Mouse (Mus musculus) right cerebral cortex, postnatal 36 days (tissue): Measurements from ENCODE around the gene Hydin.
A peak's percentile ranks its signal among the peaks of the same experiment; 100 is the strongest.
"Not testable (repeated sequence)": the region's sequence is repeated elsewhere in the genome, so short reads cannot be mapped to it uniquely, and the experiment has no call there.

Experiments
- DNase-seq, 2 experiments: peaks; one replicate each; pipeline ENCODE4 v3.0.0; 2022; ENCODE audit warnings: low spot score in 2 of 2, mixed read lengths in 1 of 2

The Hydin gene

DNA sequence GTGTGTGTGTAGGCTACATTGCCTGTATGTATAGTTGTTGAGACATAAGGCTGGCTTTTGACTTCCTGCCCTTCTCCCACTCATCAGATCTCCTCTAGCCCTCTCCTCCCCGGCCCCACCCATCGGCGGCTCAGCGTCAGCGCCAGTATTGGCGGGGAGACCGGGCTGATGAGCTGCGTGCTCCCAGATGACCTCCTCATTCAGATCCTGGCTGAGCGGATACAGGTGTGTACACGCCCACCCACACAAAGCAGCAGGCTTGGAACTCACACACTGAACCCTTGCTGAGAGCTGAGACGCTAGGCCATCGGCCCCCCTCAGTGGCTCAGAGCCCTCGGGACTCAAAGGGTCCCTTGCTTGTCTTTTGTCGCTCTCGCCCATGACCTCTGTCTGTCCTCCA lies 256.2 kb downstream of the Hydin start:
- no peak for DNase-seq

DNA sequence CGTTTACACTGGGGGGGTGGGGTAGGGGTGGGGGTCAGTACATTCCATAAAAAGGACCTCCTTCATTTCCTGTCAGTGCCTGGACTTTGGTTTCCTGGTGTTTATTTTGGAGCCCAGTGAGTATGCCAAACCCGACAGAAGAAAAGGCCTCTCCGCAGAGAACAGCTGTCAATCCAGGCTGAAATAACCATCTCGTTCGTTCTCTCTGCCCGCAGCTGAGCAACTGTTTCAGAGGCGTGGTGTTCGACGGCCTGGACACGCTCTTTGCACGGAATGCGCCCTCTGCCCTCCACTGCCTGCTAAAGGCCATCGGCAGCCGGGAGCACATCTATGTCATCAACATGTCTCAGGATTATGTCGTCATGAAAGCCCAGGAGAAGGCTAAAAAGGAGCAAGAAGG lies 258.5 kb downstream of the Hydin start:
- DNase-seq, result no peak

DNA sequence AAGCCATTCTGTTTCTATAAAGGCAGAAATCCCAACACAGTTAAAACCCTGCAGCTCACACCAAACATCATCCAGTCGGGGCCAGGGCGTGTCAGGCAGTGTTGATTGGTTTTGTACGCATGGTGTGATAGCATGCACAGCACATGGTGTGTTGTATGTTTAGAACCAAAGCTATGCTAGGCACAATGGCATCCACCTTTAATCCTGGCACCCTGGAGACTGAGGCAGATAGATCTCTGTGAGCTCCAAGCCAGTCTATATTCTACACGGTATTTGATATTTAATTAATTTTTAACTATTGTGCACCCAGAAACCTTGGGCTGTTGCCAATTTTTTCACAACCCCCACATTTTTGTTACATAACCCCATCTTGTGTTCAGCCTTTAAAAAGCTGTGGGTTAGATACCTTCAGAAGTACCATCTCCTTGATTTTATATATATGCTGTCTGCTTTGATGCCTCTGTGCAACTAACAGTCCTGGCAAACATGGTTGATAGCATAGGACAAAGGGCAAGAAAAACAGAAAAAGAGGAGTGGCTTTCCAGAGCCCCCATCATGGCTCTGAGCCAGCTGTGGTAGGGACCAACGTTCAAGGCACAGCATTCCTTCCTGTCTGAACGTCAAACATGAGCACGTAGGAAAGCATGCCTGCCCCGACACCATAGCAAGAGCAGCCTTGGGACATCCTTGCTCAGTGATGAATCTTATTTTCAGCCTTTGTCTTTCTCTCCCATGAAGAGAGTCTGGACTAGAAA lies 263.4 kb downstream of the Hydin start:
- no peak for DNase-seq

DNA sequence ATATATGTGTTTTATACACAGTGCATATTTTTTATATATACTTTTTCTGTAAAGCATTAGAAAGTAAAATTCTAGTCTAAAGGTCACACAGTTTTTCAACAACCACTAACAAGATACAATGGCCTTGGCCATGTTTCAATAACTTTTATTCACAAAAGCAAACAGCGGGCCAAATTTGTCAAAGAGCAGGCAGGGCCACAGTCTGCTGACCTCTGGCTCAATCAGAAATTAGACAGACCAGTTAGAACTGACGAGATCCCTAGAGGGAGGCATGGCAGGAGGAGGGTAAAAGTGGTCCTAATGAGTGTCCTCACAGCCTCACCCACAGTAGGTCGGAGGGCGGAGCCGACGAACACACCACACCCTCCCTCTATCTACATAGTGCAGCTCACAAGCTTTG lies 267.0 kb downstream of the Hydin start:
- DNase-seq, result no peak

DNA sequence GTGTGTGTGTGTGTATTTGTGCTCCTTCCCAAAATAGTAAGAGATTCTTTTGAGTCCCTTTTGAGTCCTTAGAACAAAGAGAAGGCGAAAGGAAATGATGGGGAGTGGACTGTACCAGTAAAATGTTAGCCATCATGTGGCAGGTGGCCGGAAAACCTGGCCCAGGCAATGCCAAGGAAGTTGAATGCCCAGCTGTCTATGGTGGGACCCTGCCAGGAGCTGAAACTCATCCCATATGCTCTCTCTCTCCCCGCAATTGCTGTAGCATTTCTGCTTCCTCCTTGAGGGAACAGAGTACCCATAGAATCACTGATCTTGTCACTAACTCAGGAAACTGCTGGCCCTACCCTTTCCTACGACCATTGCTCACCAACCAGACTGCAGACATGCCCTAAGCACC lies 271.1 kb downstream of the Hydin start:
- no peak for DNase-seq

DNA sequence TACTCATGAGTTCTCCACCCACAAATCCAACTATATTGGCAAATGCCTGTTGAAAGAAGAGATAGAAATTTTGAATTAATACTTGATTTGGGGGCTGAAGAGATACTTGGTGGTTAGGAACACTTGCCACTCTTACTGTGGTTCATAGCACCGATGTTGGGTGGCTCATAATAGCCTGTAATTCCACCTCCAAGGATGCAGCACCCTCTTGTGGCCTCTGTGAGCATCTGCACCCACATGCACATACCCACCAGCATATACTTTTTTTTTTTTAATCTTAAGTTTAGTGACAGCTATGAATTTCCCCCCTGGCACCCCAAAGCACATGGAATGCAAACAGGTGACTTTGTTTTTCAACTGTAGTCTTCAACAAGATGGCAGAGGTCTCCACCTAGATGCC lies 283.6 kb downstream of the Hydin start:
- DNase-seq, result no peak

DNA sequence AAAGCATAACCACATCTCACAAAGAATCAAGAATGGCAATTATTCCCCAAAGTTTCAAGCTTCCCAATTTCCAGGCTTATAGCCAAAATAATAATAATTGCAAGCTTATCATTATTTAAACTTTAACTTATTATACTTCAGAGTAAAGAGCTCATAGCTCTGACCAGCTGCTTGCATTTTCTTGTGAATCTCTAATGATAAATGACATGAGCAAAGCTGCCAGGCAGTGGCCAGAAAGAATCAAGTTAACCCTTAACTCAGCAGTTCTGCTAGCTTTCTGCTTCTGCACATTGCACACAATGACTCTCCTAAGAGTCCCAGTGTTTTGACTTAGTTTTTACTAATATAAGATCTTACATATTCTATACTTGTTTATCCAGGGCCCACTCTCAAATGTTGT lies 285.3 kb downstream of the Hydin start:
- DNase-seq, result not testable (repeated sequence)

DNA sequence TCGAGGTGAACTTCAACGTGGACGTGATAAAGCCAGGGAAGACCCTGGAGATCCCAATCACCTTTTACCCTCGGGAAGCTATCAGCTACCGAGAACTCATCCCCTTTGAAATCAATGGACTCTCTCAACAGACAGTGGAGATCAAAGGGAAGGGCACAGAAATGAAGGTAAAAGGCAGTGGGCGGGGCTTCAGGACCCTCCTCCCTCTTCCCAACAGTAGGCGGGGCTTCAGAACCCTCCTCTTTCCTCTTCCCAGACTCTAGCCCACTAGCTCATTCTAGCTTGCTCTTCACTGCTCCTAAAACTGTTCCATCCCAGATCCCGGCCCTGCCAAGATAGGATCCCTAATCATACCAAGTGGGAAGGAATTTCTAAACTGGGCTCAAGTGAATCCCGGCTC lies 325.9 kb downstream of the Hydin start:
- no peak for DNase-seq

DNA sequence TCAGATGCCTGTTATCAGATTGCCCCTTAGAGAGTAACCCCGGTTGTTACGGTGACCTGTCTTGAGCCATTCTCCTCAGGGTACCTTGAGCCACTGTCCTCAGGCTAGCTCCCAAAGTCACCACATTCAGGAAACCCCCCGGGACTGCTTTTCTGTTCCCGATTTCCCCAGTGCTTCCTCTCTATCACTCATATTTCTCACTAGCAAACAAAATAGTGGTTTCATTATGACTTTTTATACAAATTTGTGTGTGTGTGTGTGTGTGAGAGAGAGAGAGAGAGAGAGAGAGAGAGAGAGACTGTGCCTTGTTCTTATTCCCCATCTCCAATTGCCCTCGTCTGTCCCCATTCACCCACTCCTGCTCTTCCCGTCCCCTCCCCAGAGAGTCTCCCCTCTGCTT lies 327.4 kb downstream of the Hydin start:
- DNase-seq, result no peak

DNA sequence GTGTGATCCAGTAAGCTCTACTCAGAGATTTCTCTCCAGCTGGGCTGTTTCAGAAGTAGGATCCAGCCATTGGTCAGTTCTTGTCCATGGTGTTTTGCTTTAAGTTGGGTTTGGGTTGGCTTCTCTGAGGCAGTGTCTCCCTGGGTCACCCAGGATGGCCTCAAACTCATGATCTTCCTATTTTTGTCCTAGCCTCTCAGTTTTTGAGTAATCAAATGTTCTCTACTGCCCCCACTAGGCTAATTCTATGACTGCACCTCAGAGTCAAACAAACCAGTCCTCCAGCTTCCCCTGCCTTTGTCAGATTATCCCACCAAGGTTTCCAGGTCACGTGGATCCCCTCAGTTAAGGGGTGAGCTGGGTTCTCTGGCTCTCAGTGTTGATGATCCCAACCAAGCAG lies 337.8 kb downstream of the Hydin start:
- no peak for DNase-seq

DNA sequence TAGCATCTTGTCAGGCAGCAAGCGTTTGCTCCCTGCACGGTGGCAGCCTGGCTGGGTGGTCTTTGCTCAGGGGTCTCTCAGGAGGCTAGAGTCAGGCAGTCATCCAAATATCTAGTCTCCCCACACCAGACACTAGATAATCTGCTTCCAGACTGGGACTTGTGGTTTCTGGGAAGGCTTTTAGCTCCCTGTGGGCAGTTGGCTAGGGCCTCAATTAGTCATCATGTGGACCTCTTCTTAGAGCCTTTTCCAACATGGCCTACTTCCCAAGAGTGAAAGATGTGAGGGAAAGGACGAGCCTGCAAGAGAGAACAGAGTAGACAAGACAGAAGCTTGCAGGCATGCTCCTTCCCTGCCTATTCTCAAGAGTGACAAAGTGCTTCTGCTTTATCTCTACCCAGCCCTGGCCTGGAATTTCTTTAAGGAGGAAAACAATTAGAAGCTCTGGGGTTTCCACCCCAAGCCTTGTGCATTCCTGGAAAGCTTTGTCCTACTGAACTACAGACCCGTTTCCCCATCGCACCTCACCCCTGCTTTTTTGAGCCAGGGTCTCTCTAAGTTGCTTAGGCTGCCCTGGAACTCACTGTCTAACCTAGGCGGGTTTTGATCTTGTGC lies 338.7 kb downstream of the Hydin start:
- DNase-seq, result no peak

DNA sequence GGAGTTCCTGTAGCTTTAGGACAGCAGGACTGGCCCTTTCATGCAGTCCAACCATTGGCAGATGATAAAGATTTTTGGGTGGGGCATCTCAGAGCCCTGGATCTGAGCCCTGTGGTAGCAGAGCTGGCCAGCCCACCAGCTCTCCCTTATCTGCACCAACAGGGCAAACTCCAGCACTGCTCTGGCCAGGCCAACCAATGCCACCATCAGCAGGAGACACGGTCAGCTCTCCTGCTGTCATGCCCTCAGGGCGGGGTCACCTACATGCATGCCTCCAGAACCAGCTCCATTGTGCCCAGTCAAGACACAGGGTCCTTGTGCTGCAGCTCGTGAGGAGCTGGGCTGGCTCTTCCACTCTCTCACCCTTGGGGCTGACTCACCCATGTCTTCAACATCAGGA lies 349.0 kb downstream of the Hydin start:
- DNase-seq, result no peak

DNA sequence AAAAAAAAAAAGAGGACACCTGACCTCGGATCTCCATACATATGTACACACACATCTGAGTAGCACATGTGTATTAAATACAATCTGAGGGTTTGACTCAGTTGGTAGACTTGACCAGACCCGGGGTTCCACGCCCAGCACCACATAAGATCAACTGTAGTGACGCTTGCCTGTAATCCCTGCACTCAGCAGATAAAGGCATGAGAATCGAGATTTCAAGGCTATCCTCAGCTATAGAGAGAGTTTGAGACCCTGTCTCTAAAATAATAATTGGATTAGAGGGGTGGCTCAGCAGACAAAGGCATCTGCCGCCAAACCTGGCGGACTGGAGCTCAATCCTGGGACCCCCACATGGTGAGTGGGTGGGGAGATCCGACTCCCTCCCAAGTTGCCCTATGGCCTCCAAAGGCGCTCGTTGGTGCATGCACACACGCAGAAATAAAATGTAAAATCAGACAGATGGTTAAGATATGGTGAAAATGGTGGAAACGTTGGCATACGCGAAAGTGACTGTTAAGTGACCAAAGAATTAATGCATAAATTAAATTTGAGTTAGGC lies 351.1 kb downstream of the Hydin start:
- DNase-seq, result no peak

DNA sequence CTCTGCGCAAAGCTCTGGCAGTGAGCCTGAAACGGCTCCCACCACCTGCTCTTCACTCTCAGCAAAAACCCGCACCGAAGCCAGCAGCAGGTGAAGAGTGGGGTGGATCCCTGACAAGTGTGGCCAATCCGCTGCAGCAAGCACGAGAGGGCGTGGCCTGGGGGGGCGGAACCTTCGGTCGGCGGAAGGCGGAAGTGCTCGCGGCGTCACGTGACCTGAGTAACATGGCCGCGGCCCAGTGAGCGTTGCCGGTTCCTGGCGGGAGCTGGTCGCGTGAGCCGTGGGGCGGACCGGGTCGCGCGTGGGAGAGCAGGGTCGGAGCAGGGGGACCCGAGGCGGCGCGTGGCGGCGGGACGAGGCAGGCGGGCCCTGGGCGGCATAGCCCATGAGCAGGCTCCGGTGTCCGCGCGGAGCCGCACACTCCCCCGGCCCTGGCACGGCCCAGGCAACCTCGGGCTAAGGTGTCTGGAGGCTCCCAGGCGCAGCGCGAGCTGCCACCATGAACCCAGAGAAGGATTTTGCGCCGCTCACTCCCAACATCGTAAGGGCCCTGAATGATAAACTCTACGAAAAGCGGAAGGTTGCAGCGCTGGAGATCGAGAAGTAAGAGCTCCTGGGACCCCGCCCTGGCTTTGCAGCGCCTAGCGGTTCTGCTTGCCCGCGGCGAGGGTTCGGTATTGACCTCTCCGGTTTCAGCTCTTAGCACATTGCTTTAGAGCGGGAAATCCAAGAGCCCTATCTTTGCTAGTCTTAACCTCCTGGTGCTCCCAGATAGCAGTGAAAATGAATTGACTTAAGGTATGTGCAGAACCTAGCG lies 351.8 kb downstream of the Hydin start, which contains the start of gene Vac14:
Gene Vac14 (plus strand): TSS at position 195 of the 817 bp plus-strand sequence.
- DNase-seq, result peak; percentile 96

DNA sequence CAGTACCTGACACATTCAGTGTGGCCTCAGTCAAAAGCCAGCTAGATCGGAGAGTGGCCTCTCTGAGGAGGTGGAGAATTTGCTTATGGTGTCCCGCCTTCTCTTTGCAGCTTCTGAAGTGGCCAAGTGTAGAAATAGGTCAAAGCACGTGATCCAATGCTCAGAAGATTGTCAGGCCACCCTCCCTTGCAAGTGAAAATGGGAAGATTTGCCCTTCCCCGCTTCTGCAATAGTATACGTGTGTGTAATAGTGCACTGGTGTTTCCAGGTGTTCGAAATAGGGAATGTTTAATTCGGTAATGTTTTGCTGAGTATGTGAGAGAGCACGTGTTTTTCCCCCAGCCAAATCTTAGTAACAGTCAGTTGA lies 352.4 kb downstream of the Hydin start:
- DNase-seq, result no peak

DNA sequence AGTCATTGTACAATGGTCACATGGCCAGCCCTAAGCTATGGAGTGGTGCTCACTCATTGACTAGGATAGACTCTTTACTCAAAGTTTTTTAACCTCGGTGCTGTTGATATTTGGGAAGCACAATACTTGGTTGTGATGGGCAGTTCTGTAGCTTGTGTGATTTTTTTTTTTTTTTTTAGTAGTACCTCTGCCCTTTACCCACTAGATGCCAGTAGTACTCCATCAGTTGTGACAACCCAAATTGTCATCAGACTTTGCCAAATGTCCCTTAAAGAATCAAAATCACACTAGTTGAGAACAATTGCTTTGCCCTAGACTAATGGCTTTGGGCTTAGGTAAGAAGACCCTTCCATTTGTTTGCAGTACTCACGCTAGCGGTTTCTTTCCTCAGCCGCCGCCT lies 353.1 kb downstream of the Hydin start:
- no peak for DNase-seq

DNA sequence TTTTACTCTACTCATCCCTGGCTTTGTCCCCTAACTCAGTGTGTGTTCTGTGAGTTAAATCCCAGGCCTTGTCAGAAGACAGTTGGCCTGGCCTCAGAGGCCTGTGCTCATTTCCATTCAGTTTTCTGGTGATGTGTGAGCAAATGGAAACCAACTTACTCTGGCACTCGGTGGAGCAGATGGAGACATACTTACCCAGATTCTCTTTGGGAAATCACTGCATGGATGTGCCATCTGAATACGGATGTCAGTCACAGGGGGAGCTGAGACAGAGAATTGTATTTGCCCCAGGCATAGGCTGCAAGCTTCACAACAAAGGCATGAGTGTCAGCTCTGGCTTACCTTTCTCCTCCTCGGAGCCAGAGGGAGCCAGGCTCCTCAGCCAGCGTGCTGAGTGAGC lies 359.7 kb downstream of the Hydin start:
- DNase-seq, result no peak

DNA sequence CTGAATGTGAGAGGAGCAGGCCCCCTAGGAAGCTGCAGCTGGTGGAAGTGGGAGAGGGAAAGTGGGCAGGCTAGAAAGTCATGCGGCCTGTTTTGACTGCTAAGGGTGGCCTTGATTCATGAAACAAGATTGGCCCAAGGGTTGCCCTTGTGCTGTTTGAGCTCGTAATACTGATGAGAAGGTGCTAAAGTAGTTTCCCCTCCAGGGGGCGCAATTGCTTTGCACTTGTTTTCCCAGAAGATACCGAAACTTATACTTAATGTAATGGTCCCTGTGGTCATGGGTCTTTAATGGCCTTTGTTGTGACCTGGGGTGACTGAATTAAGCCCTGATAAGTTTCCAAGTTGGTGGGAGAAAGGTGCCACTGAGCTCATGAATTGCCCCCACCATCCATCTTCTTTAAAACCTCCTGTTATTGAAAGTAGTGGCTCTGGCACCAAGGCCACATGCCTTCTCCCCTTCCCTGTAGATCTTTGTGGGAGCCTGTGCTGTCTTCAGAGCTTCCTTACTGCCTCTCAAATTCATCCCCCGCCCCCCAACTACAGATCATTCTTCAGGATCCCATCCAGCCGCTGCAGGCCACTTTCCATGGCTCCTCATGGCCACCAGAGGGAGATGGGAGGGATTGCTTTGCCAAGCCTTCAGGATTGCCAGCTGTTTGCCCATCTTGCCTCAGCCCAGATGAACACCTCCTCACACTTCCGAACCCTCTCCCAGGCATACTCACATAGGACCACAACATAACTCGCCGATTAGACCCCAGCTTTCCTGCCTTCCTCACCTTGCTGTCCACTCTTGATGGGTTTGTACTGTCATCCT lies 362.7 kb downstream of the Hydin start:
- DNase-seq, result peak in 1 of 2 experiments; percentile 57

DNA sequence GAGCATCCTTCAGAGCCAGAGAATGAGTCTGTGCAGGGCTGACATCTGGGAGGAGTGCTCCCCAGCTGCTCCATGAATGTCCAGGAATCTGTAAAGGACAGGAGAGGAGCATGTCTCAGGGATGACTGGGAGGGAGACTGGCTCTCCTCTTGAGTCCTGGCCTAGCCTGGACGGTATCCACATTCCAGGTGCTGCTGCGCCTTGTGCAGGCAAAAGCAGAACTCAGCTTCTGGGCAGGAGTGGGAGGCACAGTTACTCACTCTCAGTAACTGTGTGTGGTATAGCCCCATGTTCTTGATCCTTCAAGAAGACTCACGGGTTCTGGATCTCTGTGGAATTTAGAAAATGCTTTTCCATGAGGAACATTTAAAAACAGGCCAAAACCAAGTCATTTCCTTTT lies 363.3 kb downstream of the Hydin start:
- no peak for DNase-seq

DNA sequence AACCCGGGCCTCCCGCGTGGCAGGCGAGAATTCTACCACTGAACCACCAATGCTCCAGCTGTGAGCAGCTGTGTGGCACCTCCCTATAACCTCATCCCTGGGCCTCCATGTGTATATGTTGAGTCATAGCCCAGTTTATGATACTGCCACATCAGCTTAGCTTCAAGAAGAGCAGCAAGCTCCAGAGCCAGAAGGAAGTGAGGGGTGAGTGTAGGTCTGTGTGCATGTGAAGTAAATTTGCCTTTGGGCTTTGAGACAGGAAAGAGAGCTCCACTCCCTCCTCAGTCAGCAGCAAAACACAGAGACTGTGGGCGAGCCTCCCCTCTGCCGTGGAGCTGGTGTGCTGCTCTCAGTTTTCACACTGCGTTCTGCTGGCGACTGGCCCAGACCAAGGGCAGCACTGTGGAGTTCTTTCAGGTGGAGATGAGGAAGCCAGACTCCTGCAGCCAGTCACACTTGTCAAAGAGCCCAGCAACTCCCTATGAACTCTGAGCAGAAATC lies 363.8 kb downstream of the Hydin start:
- peak; percentile 63 to 72 for DNase-seq

DNA sequence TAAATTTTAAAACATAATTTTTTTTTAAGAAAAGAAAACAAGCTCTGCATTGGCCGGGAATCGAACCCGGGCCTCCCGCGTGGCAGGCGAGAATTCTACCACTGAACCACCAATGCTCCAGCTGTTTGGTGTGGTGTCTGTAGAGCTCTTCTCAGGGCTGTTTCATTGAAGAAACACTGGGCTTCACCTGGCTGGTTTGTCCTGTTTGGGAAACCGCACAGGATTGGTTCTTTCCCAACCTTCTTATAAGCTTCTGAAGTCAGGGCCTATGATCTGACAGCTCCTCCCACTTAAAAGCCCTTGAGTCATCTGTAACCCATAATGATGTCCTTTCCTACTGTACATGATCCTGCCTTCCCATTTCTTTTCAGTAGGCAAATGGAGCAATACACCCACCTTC lies 364.4 kb downstream of the Hydin start:
- DNase-seq, result no peak
